Mouse (Mus musculus) embryonic facial prominence, embryonic 10.5 days (tissue): Measurements from ENCODE around the gene Cgrrf1. TPM values are rescaled to one million over a fixed set of nuclear protein-coding genes. Genes with fewer than 3 reads are reported as not detected.
A peak's percentile ranks its signal among the peaks of the same experiment; 100 is the strongest.

Source experiments
- DNase-seq: peaks from one replicate; pipeline ENCODE4 v3.0.0-alpha.2; 2017; ENCODE audit warnings: low spot score
- H3K27ac ChIP-seq: fragments of 300-500 bp; sonication (generic); replicated peaks from 2 replicates; pipeline ENCODE4 v1.5.1; 2016; ENCODE audit warnings: mild to moderate bottlenecking
- H3K27me3 ChIP-seq: fragments of 300-500 bp; sonication (generic); replicated peaks from 2 replicates; pipeline ENCODE4 v1.6.1; 2016; ENCODE audit warnings: low read depth, mild to moderate bottlenecking; ENCODE audit not compliant: poor library complexity, severe bottlenecking
- H3K36me3 ChIP-seq: fragments of 300-500 bp; sonication (generic); replicated peaks from 2 replicates; pipeline ENCODE4 v1.6.1; 2016; ENCODE audit warnings: mild to moderate bottlenecking, moderate library complexity
- H3K4me1 ChIP-seq: fragments of 300-500 bp; sonication (generic); 2 replicates; pipeline ENCODE4 v1.6.1; 2016
- H3K4me3 ChIP-seq: fragments of 300-500 bp; sonication (generic); 2 replicates; pipeline ENCODE4 v1.5.1; 2016; ENCODE audit warnings: mild to moderate bottlenecking, moderate library complexity
- H3K9me3 ChIP-seq: fragments of 300-500 bp; sonication (generic); 2 replicates; pipeline ENCODE4 v1.6.1; 2016; ENCODE audit warnings: mild to moderate bottlenecking
- WGBS: fragments of 180-500 bp; shearing (Covaris S2); methylation state at CpG from one replicate; pipeline ENCODE4 v1.1.7; 2016; 5-methylcytosine and 5-hydroxymethylcytosine counted together
- polyA plus RNA-seq: library from polyadenylated mRNA; unstranded; fragments of >200 nt; fragmentation: Nextera tagmentation; extraction: Ambion mirVana; gene quantifications from 2 replicates; pipeline ENCODE4 v1.2.1, GENCODE M21; 2016

The Cgrrf1 gene
- polyA plus RNA-seq, 1 experiment from 2014 or later: 32.1 TPM

- no peaks in the 10 kb centered on the region for H3K36me3 ChIP-seq
- H3K27ac ChIP-seq: peak overlapping the region; percentile 90
- peak; percentile 10 for DNase-seq
- 10% methylated on average over 40 of the region's 40 CpGs for WGBS
- H3K4me3 ChIP-seq: peak overlapping the region; percentile 97
- H3K4me1 ChIP-seq: peaks cover 16% of the 10 kb centered on the region
- no peaks in the 10 kb centered on the region for H3K9me3 ChIP-seq
- no peaks in the 10 kb centered on the region for H3K27me3 ChIP-seq
Measured at GRCm38 (mm10) chr14:46832354-46833272, 688 bp downstream of the Cgrrf1 start.

GRCm38 (mm10) chr14:46839326-46839725 lies 7.4 kb downstream of the Cgrrf1 start:
- H3K27me3 ChIP-seq: no peaks in the 10 kb centered on the region
- no peaks in the 10 kb centered on the region for H3K4me1 ChIP-seq
- 77% methylated on average over 4 of the region's 4 CpGs for WGBS
- H3K9me3 ChIP-seq: no peaks in the 10 kb centered on the region
- no peak overlapping the region for H3K27ac ChIP-seq
- H3K36me3 ChIP-seq: peaks cover 41% of the 10 kb centered on the region
- DNase-seq: no peak
- H3K4me3 ChIP-seq: no peak overlapping the region

- no peak overlapping the region for H3K4me3 ChIP-seq
- no peaks in the 10 kb centered on the region for H3K27me3 ChIP-seq
- no peak overlapping the region for H3K27ac ChIP-seq
- H3K9me3 ChIP-seq: no peaks in the 10 kb centered on the region
- peaks cover 77% of the 10 kb centered on the region for H3K36me3 ChIP-seq
- WGBS: 95% methylated on average over 11 of the region's 11 CpGs
- no peaks in the 10 kb centered on the region for H3K4me1 ChIP-seq
- no peak for DNase-seq
Measured at GRCm38 (mm10) chr14:46845706-46846105, 13.8 kb downstream of the Cgrrf1 start.

- no peaks in the 10 kb centered on the region for H3K27me3 ChIP-seq
- no peaks in the 10 kb centered on the region for H3K4me1 ChIP-seq
- H3K27ac ChIP-seq: no peak overlapping the region
- H3K4me3 ChIP-seq: no peak overlapping the region
- WGBS: 84% methylated on average over 4 of the region's 4 CpGs
- no peaks in the 10 kb centered on the region for H3K9me3 ChIP-seq
- DNase-seq: no peak
- peaks cover 53% of the 10 kb centered on the region for H3K36me3 ChIP-seq
Measured at GRCm38 (mm10) chr14:46848063-46848590, 16.2 kb downstream of the Cgrrf1 start.

- WGBS: 90% methylated on average over 5 of the region's 5 CpGs
- Histone ChIP-seq H3K9me3 (no peaks in the 10 kb centered on the region), H3K4me3 (no peak overlapping the region), H3K4me1 (no peaks in the 10 kb centered on the region), H3K27ac (no peak overlapping the region), H3K36me3 (peaks cover 51% of the 10 kb centered on the region), H3K27me3 (no peaks in the 10 kb centered on the region)
- DNase-seq: no peak
Measured at GRCm38 (mm10) chr14:46848736-46849135, 16.8 kb downstream of the Cgrrf1 start.

- 94% methylated on average over 1 of the region's 1 CpGs for WGBS
- H3K4me3 ChIP-seq: no peak overlapping the region
- peaks cover 51% of the 10 kb centered on the region for H3K36me3 ChIP-seq
- H3K9me3 ChIP-seq: no peaks in the 10 kb centered on the region
- H3K27ac ChIP-seq: no peak overlapping the region
- DNase-seq: no peak
- no peaks in the 10 kb centered on the region for H3K27me3 ChIP-seq
- no peaks in the 10 kb centered on the region for H3K4me1 ChIP-seq
Measured at GRCm38 (mm10) chr14:46849769-46850168, 17.8 kb downstream of the Cgrrf1 start.

GRCm38 (mm10) chr14:46853677-46854076 lies 21.8 kb downstream of the Cgrrf1 start:
- no peaks in the 10 kb centered on the region for H3K4me1 ChIP-seq
- peaks cover 26% of the 10 kb centered on the region for H3K36me3 ChIP-seq
- H3K4me3 ChIP-seq: no peak overlapping the region
- no peaks in the 10 kb centered on the region for H3K27me3 ChIP-seq
- no peak for DNase-seq
- 89% methylated on average over 11 of the region's 11 CpGs for WGBS
- no peak overlapping the region for H3K27ac ChIP-seq
- H3K9me3 ChIP-seq: no peaks in the 10 kb centered on the region

- 90% methylated on average over 5 of the region's 5 CpGs for WGBS
- Histone ChIP-seq H3K4me3 (no peak overlapping the region), H3K36me3 (peaks cover 18% of the 10 kb centered on the region), H3K27me3 (no peaks in the 10 kb centered on the region), H3K9me3 (no peaks in the 10 kb centered on the region), H3K27ac (no peak overlapping the region), H3K4me1 (no peaks in the 10 kb centered on the region)
- no peak for DNase-seq
Measured at GRCm38 (mm10) chr14:46862922-46863321, 31.0 kb downstream of the Cgrrf1 start.

GRCm38 (mm10) chr14:46880935-46881334 lies 49.0 kb downstream of the Cgrrf1 start:
- no peak overlapping the region for H3K27ac ChIP-seq
- WGBS: 4% methylated on average over 10 of the region's 10 CpGs
- no peaks in the 10 kb centered on the region for H3K9me3 ChIP-seq
- peak; percentile 72 for DNase-seq
- no peaks in the 10 kb centered on the region for H3K36me3 ChIP-seq
- H3K4me1 ChIP-seq: peaks cover 49% of the 10 kb centered on the region
- no peak overlapping the region for H3K4me3 ChIP-seq
- no peaks in the 10 kb centered on the region for H3K27me3 ChIP-seq

GRCm38 (mm10) chr14:46881581-46882430 lies 49.9 kb downstream of the Cgrrf1 start:
- H3K27ac ChIP-seq: peak overlapping the region; percentile 93
- peaks cover 53% of the 10 kb centered on the region for H3K4me1 ChIP-seq
- H3K36me3 ChIP-seq: no peaks in the 10 kb centered on the region
- WGBS: 3% methylated on average over 40 of the region's 40 CpGs
- H3K9me3 ChIP-seq: no peaks in the 10 kb centered on the region
- no peaks in the 10 kb centered on the region for H3K27me3 ChIP-seq
- peak; percentile 67 for DNase-seq
- H3K4me3 ChIP-seq: peak overlapping the region; percentile 79

GRCm38 (mm10) chr14:46882431-46883067 lies 50.6 kb downstream of the Cgrrf1 start, which contains the start of gene Samd4:
TSS of gene Samd4 (plus strand) at chr14:46882854.
- under 1% methylated on average over 54 of the region's 54 CpGs for WGBS
- H3K4me3 ChIP-seq: peak within 1 kb of the TSS; percentile 79
- peak within 1 kb of the TSS; percentile 93 for H3K27ac ChIP-seq
- peak; percentile 93 for DNase-seq
- no peaks in the 10 kb centered on the region for H3K9me3 ChIP-seq
- H3K4me1 ChIP-seq: peaks cover 53% of the 10 kb centered on the region
- H3K36me3 ChIP-seq: no peaks in the 10 kb centered on the region; the same call in 1 of the 2 replicates
- H3K27me3 ChIP-seq: no peaks in the 10 kb centered on the region
